Mouse (Mus musculus): ENCODE measurements around the gene Wasf2.

GRCm38 (mm10) chr4:133107788-133108281 is 22.5 kb upstream of the Wasf2 start:
- TF ChIP-seq CTCF (conservative IDR thresholded peaks at IDR 0.05; ENCODE audit: low read length) (no peak), NANOG (IDR thresholded peaks at IDR 0.05; ENCODE audit: borderline replicate concordance, low read length) (no peak), POU5F1 (IDR thresholded peaks at IDR 0.05; ENCODE audit: borderline replicate concordance, low read length) (no peak)

All from E14TG2a.4 (cell line).